Mouse (Mus musculus) layer of hippocampus, postnatal 25 days (tissue): ENCODE measurements around the gene Zfp341. TPM values are rescaled to one million over a fixed set of nuclear protein-coding genes. Genes with fewer than 3 reads are reported as not detected.

Experiments
- DNase-seq, 2 experiments: peaks; one replicate each; pipeline ENCODE4 v3.0.0; 2022; ENCODE audit warnings: mixed read lengths in 2 of 2, low spot score in 1 of 2; ENCODE audit errors: extremely low spot score in 1 of 2
- total RNA-seq, 2 experiments: library from RNA; stranded (reverse); gene quantifications; 2 replicates each; pipeline ENCODE4 v1.2.3; 2021

Gene Zfp341
- total RNA-seq, 2 experiments from 2014 or later = 10.1 to 10.6 TPM

DNA sequence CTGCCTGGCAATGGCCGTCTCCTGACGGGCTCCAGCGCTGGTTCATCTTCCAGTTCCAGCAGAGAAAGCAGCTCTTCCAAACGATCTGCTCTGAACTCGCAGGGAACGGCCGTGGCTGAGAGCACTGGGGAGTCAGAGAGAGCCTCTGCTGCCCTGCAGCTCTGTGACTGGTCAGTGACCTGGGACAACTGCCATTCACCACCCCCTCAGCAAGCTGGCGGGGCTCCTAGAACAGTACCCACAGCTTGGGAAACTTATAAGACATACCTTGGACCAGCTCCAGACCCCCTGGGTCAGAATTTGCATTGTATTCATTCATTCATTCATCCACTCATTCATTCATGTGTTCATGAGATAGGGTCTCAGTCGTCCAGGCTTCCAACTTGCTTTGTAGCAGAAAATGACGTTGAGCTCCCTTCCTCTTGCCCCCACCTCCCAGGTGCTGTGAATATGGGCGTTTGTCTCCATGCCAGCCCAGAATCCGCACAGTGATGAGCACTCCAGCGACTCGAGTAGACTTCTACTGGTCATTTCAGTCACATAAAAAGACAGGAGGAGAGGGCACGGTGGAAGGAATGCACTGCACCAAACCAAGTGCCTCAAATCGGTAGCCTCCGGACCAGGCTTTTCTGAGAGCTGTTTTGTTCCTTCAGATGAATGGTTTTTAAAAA lies 28.0 kb upstream of the Zfp341 start:
- DNase-seq = no peak

DNA sequence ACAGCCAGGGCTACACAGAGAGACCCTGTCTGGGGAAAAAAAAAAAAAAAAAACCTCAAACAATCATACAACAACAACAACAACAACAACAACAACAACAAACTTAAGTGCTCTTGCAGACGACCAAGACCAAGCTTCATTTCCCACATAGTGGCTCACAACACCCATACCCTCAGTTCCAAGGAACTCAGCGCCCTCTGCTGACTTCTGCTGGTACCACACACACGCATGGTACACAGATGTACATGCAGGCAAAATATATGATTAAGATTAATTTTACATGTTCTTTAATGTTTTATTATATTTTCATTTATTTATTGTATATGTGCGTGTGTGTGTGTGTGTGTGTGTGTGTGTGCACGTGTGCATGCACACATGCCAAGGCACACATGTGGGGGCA lies 26.7 kb upstream of the Zfp341 start:
- DNase-seq = peak in 1 of 2 experiments; percentile 54

DNA sequence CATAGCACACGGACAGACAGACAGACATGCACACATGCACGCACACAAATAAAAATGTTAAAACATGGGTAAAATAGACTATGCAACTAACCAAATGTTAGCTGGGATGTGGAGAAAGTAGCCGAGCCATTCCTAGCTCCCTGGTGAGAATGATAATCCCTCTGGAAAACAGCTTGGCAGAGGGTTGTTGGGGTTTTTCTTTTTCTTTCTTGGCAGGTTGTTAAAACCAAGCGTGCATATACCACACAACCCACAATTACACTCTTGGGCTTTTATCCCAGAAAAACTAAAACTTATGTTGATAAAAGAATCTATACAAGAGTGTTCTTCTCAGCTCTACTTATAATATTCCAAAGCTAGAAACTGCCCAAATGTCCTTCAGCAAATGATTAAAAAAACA lies 24.0 kb upstream of the Zfp341 start:
- no peak for DNase-seq

DNA sequence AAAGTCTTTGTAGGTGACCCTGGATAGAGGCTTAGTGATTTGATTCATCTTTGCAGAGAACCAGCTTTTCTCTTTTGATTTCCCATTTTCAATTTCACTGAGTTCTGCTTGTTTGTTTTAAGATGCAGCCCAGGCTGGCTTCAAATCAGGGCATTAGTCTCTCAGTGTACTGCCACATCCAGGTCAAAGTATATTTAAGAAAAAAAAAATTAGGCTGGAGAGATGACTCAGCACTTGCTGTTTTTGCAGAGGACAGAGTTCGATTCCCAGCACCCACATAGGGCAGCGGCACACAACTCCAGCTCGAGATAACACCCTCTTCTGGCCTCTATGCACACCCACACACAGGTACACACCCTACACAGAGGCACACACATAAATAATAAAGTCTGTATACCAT lies 21.9 kb upstream of the Zfp341 start:
- no peak for DNase-seq

DNA sequence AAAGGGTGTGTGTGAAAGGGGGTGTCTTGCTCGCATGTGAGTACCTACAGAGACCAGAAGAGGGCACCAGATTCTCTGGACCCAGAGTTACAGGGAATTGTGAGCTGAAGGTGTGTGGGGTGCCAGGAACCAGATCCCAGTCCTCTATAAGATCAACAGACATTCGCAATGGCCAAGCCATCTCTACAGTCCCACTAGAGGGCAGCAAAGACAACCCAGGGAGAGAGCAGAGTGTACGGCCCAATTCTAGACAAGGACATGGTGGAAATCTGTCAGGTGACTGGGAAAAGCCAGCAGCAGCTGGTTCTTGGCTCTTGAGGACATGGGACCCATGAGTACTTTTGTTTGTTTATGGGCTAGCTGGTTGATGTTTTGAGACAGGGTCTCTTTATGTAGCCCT lies 20.1 kb upstream of the Zfp341 start:
- no peak for DNase-seq

DNA sequence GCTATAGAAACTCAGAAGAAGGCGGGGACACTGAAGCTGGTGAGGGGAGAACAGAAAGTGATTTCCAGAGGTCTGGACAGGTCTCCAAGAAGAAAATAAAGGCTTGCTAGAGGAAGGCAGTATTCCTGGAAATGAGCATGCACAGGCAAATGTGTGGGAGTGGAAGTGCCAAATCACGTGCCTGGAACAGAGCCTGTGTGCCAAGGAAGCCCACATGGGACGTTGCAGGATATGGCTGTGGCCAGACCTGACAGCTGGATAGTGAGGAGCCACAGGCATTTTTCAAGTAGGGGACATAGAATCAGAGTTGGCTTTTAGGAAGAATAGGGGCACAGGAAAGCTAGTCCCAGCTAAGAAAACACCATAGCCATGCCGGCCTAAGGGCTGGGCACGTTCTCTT lies 17.3 kb upstream of the Zfp341 start:
- DNase-seq = no peak

DNA sequence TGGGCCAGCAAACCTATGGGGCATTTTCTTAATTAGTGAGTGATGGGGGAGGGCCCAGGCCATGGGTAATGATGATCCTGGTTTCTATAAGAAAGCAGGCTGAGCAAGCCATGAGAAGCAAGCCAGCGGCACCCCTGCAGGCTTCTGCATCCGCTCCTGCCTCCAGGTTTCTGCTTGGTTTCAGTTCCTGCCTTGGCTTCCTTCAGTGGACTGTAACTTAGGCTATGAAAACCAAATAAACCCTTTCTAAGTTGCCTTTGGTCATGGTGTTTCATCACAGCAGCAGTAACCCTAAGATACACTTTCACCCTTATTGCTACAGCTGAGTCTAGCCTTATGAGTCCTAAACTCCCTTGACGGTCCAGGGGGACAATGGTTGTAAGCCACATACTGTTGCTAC lies 15.7 kb upstream of the Zfp341 start:
- no peak for DNase-seq

DNA sequence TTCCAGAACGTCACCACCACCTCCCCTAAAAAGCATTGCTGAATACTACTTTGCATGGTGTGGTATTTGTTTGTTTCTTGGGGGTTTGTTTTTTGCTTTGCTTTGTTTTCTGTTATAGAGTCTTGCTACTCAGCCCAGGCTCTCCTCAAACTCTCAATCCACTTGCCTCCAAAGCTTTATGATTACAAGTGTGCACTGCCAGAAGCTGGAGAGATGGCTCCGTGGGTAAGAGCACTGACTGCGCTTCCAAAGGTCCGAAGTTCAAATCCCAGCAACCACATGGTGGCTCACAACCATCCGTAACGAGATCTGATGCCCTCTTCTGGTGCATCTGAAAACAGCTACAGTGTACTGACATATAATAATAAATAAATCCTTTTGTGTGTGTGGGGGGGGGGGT lies 12.5 kb upstream of the Zfp341 start:
- DNase-seq = no peak

DNA sequence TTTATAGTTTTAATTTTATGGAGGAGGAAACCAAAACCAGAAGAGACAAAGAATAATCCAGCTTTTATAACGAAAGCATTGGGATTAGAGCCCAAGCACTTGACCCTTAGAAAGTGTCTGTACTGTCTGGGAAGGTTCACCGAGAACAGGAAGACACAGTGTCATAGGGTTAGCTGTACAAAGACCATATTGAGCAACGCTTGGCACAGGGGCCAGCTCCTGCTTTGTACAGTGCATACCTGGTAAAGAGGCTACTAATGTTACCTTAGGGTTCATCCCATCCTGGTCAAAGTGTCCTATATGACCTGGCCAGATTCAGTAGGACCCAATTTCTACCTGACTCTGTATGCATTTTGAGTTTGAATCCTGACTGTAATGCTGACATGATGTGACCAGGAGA lies 11.8 kb upstream of the Zfp341 start:
- DNase-seq = no peak

DNA sequence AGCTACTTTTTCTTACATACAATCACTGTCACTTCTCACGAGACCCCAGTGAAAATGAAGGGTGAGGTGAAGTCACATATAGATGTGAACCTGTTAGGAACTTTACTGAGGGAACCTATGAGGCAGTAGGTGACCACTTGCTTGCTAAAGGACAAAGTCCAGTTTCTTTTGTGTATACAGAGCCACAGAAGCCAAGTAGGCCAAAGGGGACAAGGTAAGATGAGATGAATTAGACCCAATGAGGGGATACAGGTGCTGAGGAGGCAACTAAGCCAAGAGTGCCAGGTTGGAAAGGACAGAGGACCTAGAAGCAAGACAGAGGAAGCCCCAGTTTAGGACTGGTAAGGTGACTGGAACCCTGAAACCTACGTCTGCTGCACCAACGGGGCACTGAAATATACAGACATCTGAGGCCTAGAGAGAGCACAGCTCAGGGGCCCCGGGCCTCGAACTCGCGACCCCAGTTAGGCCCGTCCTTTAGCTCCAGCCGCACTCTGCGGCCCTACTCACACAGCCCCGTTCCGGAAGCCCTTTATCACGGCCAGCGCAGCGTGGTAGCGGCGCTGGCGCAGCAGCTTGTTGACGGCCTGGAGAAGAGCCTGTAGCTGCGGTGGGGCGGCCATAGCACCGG lies 10.0 kb upstream of the Zfp341 start:
- DNase-seq = no peak

DNA sequence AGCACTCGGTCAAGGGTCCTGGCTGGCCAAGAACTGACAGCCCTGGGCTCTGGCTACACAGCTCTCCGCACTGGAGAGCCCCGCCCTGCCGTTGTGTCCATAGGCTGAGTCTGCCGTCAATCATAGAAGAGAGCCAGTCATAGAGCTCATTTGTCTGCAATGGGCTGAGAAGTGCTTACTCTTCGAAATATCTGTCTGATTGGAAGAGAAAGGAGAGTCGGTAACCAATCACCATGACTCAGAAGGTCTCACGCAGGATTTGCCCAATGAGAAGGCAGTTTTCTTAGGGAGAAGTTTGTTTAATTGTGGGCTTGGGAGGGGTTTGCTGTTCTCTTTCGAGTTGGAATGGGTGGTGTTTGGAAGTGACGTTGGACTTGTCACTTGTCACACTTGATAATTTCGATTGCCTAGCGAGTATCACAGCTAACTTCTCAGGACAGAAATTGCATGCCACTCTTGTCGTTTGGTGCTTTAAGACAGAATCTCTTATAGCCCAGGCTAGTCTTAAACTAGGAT lies 9.4 kb upstream of the Zfp341 start, which contains the start of gene Pxmp4:
Gene Pxmp4, minus strand, starts transcription at position 71 of the 516 bp plus-strand sequence.
- DNase-seq = peak; percentile 98 to 100

DNA sequence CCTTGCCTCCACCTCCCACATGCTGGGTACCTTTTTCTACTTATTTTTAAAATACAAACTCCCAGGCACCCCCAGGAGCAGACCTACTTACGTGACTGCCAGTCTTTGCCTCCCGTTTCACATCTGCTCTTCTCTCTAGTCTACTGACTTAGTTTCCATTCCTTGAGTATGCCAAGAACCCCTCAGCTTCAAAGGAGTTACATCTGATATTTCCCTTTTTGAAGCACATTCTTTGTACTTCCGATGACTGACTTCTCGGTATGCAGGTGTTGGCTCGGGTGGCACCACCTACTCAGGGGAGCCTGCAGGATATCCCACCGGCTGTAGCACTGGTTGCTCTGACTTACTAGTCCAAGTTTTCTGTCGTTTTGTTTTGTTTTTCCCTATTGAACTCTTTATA lies 8.9 kb upstream of the Zfp341 start:
- DNase-seq = no peak

DNA sequence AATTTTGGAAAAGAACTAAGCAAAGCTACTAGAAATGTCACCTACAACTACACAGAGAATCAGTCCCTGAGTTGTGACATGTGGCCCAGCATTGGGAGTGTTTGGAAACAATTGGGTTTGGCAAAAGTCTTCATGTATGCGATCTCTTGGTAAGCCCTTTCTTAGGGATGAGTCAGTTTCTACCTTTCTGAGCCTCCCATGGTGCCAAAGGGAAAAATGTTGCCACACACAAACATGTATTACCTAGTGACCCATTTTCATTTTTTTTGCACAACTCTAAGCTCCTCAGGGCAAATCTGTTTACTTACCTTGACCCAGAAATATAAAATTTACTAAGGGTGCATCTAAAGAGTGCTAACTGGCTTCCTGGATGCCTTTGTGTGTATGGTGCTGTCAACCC lies 6.1 kb upstream of the Zfp341 start:
- DNase-seq = no peak

DNA sequence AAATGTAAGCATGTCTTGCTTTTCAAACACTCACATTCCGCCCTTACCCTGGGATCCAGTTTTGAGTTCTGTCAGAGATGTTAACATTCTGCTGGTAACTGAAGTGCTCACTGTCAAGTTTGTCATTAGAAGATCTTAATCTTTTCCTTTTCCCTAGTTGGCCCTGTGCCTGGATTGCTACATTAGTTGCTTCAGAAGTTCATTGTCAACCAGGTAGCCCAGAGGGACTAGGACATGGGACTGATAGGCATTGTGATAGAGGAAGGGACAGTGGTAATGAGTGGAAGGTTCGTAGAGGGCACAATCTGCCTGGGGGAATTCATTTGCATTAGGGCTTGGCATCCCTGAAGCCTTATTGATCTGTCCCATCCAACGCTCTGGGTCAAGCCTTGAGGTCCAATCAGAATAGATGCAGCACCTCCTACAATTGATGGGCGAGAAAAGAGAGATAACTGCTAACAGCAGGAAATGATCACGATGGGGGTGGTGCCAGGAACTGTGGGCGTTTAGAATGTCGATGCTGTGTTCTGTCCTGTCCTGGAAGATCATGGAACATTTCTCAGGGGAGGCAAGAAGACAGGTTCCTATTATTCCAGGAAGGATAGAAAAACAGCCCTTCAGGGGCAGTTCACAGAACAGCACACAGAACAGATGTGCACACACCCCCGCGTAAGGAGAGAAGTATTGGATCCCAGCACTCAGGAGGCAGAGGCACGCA lies 3.9 kb upstream of the Zfp341 start:
- no peak for DNase-seq

DNA sequence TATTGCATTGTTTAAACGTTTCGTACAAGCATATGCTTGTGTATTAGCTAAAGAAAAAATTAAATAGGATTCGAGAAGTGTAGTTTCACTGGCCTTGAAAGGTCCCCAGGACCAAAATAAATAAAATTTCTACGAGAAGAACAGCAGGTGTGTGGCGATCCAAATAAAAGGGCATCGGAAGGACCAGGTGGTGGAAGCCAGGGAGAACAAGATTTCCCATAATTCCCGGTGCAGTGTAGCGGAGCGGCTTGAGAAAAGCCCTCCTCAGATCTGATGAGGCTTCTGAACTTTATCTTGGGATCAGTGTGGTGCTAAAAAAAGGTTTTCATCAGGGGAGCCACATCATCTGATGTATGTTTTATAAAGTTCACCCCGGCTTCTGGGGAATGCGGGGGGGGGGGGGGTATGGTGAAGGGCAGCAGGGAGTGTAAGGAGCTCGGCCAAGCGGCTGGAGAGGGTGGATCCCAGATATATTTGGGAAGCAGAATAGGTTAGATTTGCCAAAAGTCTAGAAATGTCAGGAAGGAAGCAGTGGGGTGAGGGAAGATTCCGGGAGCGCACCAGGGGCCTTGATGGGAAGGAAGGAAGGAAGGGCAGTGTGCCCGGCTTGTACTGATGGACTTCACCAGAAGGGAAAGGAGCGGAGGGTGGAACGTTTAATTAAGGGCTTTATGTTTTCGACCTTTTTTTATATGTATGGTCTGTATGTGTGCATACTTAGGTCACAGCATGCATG lies 1.9 kb downstream of the Zfp341 start:
- no peak for DNase-seq

DNA sequence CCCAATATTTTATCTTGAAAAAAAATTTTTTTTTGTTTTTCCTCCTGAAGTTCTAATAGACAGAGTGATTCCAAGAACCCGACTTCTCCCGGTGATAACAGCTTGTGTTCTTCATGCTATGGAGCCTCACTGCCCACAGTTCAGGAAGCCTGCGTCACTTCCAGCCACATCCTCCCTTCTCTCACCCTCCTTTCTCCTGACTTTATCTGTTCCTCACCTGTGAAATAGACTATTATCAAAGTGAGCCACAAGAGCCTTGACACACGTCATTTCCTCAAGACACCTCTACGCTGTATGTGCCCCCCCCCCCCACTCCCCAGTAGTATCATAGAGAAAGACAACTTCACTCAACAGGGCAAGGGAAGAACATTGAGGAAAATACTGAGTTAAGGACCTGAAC lies 2.6 kb downstream of the Zfp341 start:
- no peak for DNase-seq

DNA sequence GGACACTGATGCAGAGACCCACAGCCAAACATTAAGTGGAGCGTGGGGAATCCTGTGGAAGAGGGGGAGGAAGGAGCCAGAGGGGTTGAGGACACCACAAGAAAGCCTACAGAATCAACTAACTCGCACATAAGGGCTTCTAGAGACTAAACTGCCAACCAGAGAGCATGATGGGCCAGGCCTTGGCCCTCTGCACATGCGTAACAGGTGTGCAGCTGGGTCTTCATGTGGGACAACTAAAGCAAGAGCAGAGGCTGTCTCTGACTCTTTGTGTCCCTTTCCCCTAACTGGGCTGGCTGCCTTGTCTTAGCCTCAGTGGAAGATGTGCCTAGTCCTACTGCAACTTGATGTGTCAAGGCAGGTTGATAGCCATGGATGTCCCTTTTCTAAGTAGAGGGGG lies 4.0 kb downstream of the Zfp341 start:
- no peak for DNase-seq

DNA sequence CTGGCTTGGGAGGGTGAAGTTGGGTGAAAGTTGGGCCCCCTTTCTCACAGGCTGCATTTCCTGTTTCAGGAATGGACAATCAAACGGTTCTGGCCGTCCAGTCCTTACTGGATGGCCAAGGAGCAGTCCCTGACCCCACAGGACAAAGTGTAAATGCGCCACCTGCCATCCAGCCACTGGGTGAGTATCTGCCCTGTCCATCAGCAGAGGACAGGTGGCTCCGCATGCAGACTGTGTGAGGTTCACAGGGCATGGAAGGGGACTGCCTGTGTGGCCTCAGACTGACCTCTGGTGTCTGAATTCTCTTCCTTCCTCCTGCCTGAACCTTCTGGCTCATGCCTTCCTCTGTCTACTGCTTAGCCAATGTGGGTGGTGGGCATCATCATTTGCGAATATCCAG lies 8.6 kb downstream of the Zfp341 start:
- DNase-seq = no peak

DNA sequence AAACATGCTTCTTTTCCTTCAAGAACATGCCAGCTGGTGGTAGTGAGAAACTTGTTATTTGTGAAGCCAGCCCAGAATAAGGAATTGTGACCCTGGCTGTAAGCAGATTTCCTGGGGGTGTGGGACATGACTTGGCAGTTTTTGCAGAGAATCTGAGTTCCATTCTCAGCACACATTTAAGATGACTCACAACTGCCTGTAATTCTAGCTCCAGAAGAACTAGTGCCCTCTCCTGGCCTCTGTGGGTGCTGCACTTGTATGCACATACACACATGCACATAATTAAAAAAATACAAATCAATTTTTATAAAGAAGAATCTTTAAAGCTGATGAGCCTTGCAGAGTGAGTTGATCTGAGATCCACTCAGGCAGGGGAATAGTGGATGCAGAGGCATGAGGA lies 11.0 kb downstream of the Zfp341 start:
- no peak for DNase-seq

DNA sequence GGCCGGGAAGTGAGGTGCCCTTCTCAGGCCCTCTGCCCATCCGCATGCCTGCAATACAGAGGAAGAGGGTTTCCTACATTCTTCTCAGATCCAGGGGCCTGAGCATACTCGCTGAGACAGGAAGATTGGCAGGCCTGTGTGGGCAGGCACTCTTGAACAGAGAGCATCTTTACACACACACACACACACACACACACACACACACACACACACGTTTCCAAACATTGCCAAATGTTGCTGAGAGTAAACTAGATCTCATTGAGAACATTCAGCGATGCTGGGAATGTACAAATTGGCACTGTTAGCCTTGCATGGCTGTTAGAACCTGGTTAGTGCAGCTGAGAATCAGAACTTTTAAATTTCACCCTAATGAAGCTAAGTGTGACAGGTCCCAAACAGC lies 17.4 kb downstream of the Zfp341 start:
- DNase-seq = peak in 1 of 2 experiments; percentile 31

DNA sequence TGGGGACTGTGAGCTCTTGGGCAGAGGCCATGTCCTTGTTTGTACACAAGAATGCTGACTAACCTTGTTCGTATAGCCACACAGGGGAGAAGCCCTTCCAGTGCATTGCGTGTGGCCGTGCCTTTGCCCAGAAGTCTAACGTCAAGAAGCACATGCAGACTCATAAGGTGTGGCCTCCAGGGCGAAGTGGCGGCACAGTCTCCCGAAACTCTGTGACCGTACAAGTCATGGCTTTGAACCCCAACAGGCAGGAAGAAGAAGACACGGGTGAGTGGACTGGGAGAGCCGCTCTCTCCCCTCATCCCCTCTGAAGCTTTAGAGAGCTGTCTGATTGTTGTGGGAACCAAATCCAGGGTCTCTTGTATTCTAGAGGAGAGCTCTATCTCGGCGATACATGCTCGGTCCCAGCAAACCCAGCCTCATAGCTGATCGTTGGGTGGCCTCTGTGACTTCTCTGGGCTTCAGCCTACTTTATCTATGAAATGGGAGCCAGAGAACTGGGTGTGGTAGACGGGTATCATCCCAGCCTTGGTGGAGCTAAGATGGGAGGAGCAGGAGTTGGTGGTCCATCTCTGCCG lies 19.2 kb downstream of the Zfp341 start:
- no peak for DNase-seq
